Mouse (Mus musculus) E14TG2a.4 (cell line): ENCODE results near the gene Abcb9.

Experiments
- H3K27me3 ChIP-seq: 2 replicates; pipeline ENCODE4 v1.6.1; 2014; ENCODE audit warnings: low read length, control low read depth; ENCODE audit not compliant: insufficient read depth
- H3K36me3 ChIP-seq: 2 replicates; pipeline ENCODE4 v1.6.1; 2014; ENCODE audit warnings: low read length, control low read depth; ENCODE audit not compliant: insufficient read depth
- H3K4me1 ChIP-seq: replicated peaks from 2 replicates; pipeline ENCODE4 v1.6.1; 2014; ENCODE audit warnings: low read depth, low read length, control low read depth
- H3K4me3 ChIP-seq: replicated peaks from 2 replicates; pipeline ENCODE4 v1.5.1; 2014; ENCODE audit warnings: mild to moderate bottlenecking, low read length
- H3K9me3 ChIP-seq: 2 replicates; pipeline ENCODE4 v1.6.1; 2014; ENCODE audit warnings: low read length, control low read depth
- CTCF ChIP-seq: conservative IDR thresholded peaks from 2 replicates; pipeline ENCODE4 v1.5.1; 2014; ENCODE audit warnings: low read length
- NANOG ChIP-seq: IDR thresholded peaks from 2 replicates; pipeline ENCODE4 v1.6.1; 2014; ENCODE audit warnings: borderline replicate concordance, low read length, mixed read lengths
- POU5F1 ChIP-seq: IDR thresholded peaks from 2 replicates; pipeline ENCODE4 v1.6.1; 2014; ENCODE audit warnings: low read length, borderline replicate concordance

Gene Abcb9

GRCm38 (mm10) chr5:124095596-124096232 lies at the start of gene Abcb9:
TSS of gene Abcb9 (minus strand) at chr5:124095798.
- Histone ChIP-seq H3K36me3 (no peaks in the 10 kb centered on the region), H3K4me1 (peaks cover 23% of the 10 kb centered on the region), H3K27me3 (peaks cover 23% of the 10 kb centered on the region), H3K4me3 (peak within 1 kb of the TSS; percentile 83), H3K9me3 (peaks cover 7% of the 10 kb centered on the region)
- TF ChIP-seq POU5F1 = no peak

GRCm38 (mm10) chr5:124138066-124138465 lies 42.5 kb upstream of the Abcb9 start:
- Histone ChIP-seq H3K4me1 (0 out of 2 replicates have a peak, but pooled peaks cover 3% of the 10 kb centered on the region), H3K9me3 (peaks cover 10% of the 10 kb centered on the region), H3K36me3 (peaks cover 14% of the 10 kb centered on the region), H3K4me3 (no peak overlapping the region), H3K27me3 (no peaks in the 10 kb centered on the region)
- TF ChIP-seq CTCF (no peak), POU5F1 (no peak), NANOG (no peak)

- no peaks in the 10 kb centered on the region for H3K27me3 ChIP-seq
- no peaks in the 10 kb centered on the region for H3K36me3 ChIP-seq
- no peak overlapping the region for H3K4me3 ChIP-seq
- H3K4me1 ChIP-seq = no peaks in the 10 kb centered on the region
- no peaks in the 10 kb centered on the region for H3K9me3 ChIP-seq
- TF ChIP-seq CTCF (no peak), NANOG (no peak), POU5F1 (no peak)
Observed at GRCm38 (mm10) chr5:124134261-124134660, 38.7 kb upstream of the Abcb9 start.

GRCm38 (mm10) chr5:124125093-124125492 lies 29.5 kb upstream of the Abcb9 start:
- no peaks in the 10 kb centered on the region for H3K9me3 ChIP-seq
- no peak overlapping the region for H3K4me3 ChIP-seq
- H3K4me1 ChIP-seq = peaks cover 41% of the 10 kb centered on the region
- no peaks in the 10 kb centered on the region for H3K27me3 ChIP-seq
- H3K36me3 ChIP-seq = no peaks in the 10 kb centered on the region
- no peak for TF ChIP-seq POU5F1
- TF ChIP-seq CTCF = no peak
- TF ChIP-seq NANOG = no peak

- TF ChIP-seq NANOG = no peak
- TF ChIP-seq CTCF = no peak
- no peak for TF ChIP-seq POU5F1
- H3K4me1 ChIP-seq = peaks cover 69% of the 10 kb centered on the region
- no peaks in the 10 kb centered on the region for H3K9me3 ChIP-seq
- H3K36me3 ChIP-seq = peaks cover 26% of the 10 kb centered on the region
- H3K27me3 ChIP-seq = no peaks in the 10 kb centered on the region
- no peak overlapping the region for H3K4me3 ChIP-seq
Observed at GRCm38 (mm10) chr5:124122357-124122756, 26.8 kb upstream of the Abcb9 start.

GRCm38 (mm10) chr5:124119204-124119603 lies 23.6 kb upstream of the Abcb9 start:
- Histone ChIP-seq H3K27me3 (no peaks in the 10 kb centered on the region), H3K9me3 (no peaks in the 10 kb centered on the region), H3K4me3 (0 out of 2 replicates have a peak overlapping the region, but pooled peaks have one; percentile 1), H3K4me1 (peaks cover 82% of the 10 kb centered on the region), H3K36me3 (peaks cover 34% of the 10 kb centered on the region)
- TF ChIP-seq CTCF (no peak), POU5F1 (no peak), NANOG (no peak)

- no peaks in the 10 kb centered on the region for H3K27me3 ChIP-seq
- peaks cover 34% of the 10 kb centered on the region for H3K36me3 ChIP-seq
- TF ChIP-seq CTCF (no peak), NANOG (no peak), POU5F1 (no peak)
- H3K4me1 ChIP-seq = peaks cover 65% of the 10 kb centered on the region
- peak within 1 kb of the TSS; percentile 97 for H3K4me3 ChIP-seq
- H3K9me3 ChIP-seq = peaks cover 19% of the 10 kb centered on the region
Observed at GRCm38 (mm10) chr5:124115990-124116845, 20.6 kb upstream of the Abcb9 start, which contains the start of gene Arl6ip4. TSS of gene Arl6ip4 (plus strand) at chr5:124116089.

GRCm38 (mm10) chr5:124115531-124115930 lies 19.9 kb upstream of the Abcb9 start:
- Histone ChIP-seq H3K4me3 (peak overlapping the region; percentile 97), H3K36me3 (peaks cover 34% of the 10 kb centered on the region), H3K4me1 (peaks cover 58% of the 10 kb centered on the region), H3K9me3 (peaks cover 25% of the 10 kb centered on the region), H3K27me3 (no peaks in the 10 kb centered on the region)
- TF ChIP-seq CTCF (no peak), POU5F1 (no peak)
